Mouse (Mus musculus) c-Kit-positive CD71-negative TER-119-negative erythroid progenitor cells, embryonic 14.5 days (primary cell): ENCODE measurements around the gene Clcc1.
A peak's percentile ranks its signal among the peaks of the same experiment; 100 is the strongest.
"Not testable (repeated sequence)": the region's sequence is repeated elsewhere in the genome, so short reads cannot be mapped to it uniquely, and the experiment has no call there.

Source experiments
- DNase-seq: peaks from one replicate; pipeline ENCODE4 v3.0.0-alpha.2; 2013; ENCODE audit warnings: low read depth

The Clcc1 gene

GRCm38 (mm10) chr3:108653710-108654379 is at the start of gene Clcc1:
TSS of gene Clcc1 (plus strand) at chr3:108653913.
- peak; percentile 81 for DNase-seq

- peak; percentile 22 for DNase-seq
Measured at GRCm38 (mm10) chr3:108608906-108609305, 44.8 kb upstream of the Clcc1 start.

DNA sequence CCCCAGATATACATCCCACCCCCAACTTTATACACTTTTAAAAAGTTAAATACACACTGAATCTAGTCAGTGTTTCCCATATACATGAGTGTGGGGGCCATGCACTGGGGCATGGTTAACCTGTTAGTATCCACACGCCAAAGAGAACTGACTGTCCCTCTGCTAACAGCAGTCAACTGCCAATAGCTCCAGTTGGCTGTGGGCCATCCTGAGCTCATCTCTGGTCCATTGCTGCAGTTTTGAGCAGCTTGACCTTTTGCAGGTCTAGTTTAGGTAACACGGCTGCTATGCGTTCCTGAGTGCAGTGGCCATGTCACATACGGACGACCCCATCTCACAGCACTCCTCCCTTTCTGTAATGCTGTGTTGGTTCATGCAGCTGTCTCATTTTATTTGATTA is 19.0 kb upstream of the Clcc1 start:
- no peak for DNase-seq

DNA sequence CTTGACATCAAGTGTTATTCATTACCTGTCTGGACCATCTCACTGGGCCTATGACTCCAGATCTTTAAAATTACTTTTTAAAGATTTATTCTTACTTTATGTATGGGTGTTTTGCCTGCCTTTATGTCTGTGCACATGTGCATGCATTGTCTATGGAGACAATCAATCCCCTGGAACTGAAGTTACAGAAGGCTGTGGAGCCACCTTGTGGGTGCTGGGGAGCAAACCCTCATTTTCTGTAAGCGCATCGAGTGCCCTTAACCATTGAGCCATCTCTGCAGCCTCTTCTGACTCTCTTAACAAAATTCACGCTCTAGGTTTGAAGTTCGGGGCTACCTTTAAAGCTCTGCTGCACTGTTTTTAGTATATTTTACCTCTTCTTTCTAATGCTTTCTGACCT is 14.3 kb upstream of the Clcc1 start:
- no peak for DNase-seq

- no peak for DNase-seq
Measured at GRCm38 (mm10) chr3:108640998-108641397, 12.7 kb upstream of the Clcc1 start.

DNA sequence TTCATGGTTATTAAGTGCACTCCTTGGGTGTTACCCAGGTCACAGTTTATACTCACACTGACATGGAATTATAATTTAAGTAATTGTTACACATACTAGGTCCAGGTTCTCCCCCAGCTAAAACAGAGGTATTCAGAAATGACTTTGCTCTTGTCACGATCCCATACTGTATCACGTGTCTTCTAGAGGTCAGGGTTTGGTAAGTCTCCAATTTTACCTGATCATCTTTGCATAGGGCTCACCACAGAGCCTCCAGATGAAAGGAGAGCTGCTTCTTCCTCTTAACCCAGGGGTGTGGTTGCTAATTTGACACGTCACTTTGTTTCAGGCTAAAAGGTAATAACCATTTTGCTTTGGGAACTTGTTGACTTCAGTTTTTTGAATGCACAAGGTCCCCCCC is 8.9 kb upstream of the Clcc1 start:
- DNase-seq = no peak

GRCm38 (mm10) chr3:108646036-108646435 is 7.7 kb upstream of the Clcc1 start:
- DNase-seq = no peak

GRCm38 (mm10) chr3:108647681-108648080 is 6.0 kb upstream of the Clcc1 start:
- not testable (repeated sequence) for DNase-seq

DNA sequence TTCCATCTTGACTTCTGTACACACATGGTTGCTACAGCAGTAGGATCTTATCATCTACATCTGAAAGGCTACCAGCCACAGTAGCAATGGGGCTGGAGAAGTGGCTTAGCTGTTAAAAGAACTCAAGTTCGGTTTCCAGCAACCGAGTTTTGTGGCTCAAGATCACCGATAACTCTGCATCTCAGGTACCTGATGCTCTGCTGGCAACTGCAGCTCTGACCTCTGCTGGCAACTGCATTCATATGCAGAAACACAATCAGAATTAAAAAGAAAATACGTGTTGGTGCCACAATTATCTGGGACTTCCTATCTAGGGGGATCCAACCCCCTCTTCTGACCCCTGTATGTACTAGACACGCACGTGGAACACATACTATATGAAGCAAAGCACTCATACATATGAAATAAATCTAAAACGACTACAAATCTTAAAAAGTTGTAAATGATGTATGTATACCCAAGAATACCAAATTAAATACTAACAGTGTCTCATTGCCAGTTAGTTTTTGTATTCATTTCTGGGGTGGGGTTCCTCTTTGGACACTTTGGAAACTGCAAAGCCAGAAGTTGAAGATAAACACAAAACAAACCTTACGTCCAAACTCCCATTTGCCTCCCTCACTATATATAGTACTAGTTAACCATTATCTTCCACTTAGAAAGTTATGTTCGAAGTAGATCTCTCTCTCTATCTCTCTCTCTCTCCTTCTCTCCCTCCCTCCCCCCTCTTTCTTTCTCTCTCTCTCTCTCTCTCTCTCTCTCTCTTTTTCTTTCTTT is 659 bp upstream of the Clcc1 start:
- no peak for DNase-seq

- no peak for DNase-seq
Measured at GRCm38 (mm10) chr3:108654566-108654965, 853 bp downstream of the Clcc1 start.

DNA sequence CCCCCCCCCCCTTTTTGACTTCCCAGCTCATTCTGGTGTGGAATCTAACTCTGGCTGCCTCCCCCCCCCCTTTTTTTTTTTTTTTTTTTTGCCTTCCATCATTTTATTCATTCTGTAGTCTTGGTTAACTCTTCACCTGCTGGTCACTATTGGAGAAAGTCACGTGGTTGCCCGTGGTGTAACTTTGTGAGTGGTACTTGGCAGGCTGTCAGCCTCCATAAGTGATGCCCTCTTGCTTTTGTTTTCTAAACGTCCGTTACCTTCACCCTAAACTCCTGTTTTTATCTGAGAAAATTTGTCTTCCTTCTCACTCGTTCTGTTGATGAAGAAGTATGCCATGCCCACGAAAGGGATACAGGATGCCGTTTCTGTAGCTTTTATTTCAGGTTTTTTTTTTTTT is 1.8 kb downstream of the Clcc1 start:
- DNase-seq = no peak

DNA sequence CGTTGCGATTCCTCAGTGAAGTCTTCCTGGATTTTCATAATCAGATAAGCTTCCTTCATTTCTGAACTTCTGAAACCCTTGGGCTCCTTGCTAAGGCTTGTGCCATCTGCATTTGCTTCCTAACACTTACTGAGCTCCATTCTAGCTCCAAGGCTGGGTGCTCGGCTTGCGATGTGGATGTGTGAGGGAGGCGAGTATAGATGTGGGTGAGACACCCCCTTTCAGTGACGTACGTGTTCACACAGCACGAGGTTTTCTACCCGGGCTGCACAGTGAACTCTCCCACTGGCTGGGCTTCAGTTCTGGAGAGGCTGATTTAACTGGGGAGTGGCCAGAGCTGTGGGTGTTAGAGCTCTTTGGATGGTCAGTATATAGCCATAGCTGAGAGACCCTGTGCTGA is 4.9 kb downstream of the Clcc1 start:
- DNase-seq = no peak

DNA sequence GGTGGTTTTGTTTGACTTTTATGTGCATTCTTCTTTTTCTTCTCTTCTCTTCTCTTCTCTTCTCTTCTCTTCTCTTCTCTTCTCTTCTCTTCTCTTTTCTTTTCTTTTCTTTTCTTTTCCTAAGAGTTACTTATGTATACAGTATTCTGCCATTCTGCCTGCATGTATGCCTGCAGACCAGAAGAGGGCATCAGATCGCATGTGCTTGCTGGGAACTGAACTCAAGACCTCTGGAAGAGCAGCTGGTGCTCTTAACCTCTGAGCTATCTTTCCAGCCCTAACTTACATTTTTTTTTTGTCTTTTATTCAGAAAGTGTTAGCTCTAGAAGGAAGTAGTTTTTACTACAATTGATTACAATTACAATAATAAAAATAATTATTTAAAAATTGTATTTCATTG is 7.2 kb downstream of the Clcc1 start:
- DNase-seq = no peak

GRCm38 (mm10) chr3:108676616-108677015 is 22.9 kb downstream of the Clcc1 start:
- no peak for DNase-seq

- no peak for DNase-seq
Measured at GRCm38 (mm10) chr3:108681004-108681403, 27.3 kb downstream of the Clcc1 start.

- not testable (repeated sequence) for DNase-seq
Measured at GRCm38 (mm10) chr3:108683597-108683996, 29.9 kb downstream of the Clcc1 start.

- DNase-seq = no peak
Measured at GRCm38 (mm10) chr3:108685701-108686100, 32.0 kb downstream of the Clcc1 start.

GRCm38 (mm10) chr3:108689015-108689441 is 35.3 kb downstream of the Clcc1 start:
- no peak for DNase-seq

DNA sequence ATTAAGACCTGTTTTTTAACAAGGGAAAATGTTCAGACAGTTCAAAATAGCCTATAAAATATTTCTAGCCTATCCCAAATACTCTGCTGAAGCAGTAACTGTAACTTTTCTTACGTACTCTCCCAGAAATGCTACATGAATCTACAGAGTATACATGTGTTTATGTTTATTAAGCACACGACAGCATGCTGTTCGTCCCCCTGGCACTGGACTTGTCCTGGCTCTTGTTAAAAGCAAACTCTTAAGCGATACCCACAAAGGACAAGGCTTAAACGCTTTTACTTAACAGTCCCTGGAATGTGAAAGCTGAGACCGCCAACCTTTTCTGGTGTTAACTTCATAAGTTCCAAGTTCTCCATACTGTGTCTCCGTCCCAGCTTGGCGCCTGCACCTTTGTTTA is 35.7 kb downstream of the Clcc1 start:
- DNase-seq = no peak

DNA sequence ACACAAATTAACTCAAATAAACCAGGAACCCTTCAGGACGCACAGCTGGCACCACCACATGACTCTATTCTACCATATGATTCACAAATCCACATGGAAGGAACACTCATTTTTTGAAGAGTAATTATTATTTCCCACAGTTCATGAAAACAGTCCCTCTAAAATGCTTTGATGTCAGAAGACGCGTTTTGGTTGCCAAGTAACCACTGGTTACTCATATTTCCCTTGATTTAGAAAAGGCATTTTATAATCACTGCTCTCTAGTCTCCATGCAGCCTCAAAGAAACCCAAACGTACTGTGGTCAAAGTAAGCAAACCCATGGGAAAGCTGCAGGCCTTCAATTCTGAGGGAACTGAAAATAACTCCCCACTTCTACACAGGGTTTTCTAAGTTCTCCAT is 36.3 kb downstream of the Clcc1 start:
- DNase-seq = no peak

- DNase-seq = no peak
Measured at GRCm38 (mm10) chr3:108694321-108694720, 40.6 kb downstream of the Clcc1 start.

GRCm38 (mm10) chr3:108698662-108699061 is 44.9 kb downstream of the Clcc1 start:
- no peak for DNase-seq

DNA sequence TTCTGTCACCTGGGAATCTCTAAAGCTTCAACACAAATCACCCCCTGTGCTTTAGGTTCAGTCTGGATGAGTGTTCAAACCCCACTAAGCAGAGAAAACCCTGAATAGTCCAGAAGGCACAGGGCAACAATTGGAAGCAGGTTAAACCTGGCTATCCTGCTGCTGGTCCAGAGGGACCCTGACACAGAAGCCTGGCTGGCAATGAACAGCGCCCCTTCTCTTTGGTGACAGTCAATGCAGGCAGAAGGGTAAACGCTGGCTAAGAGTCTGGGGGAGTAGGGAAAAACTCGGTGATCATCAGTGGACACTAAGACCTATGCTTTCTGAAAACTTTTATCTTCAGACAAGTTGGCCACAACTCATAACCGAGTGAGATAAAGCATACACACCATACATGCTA is 46.1 kb downstream of the Clcc1 start:
- DNase-seq = no peak

DNA sequence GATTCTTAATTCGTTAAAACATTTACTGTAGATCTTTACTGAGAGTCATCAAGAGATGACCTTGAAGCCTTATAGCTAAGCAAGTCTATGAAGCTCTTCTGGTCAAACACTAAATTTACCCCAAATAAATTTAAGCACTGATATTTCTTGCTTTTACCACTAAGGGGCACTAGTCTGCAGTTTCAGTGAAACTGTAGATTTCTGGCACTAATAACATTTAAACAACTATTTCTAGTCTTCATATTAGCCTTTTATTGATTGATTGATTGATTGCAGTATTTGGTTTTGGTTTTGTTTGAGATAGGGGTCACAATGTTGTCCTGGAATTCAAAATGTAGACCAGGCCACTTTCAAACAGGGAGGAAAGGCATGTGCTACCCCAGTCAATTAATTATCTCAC is 47.5 kb downstream of the Clcc1 start:
- no peak for DNase-seq
